Mouse (Mus musculus) urinary bladder, adult 2 months (tissue): ENCODE measurements around the gene Tnfrsf21. TPM values are rescaled to one million over a fixed set of nuclear protein-coding genes. Genes with fewer than 3 reads are reported as not detected.

ENCODE experiments used
- DNase-seq: peaks from one replicate; pipeline ENCODE4 v3.0.0; 2022; ENCODE audit warnings: low spot score
- polyA plus RNA-seq: library from polyadenylated mRNA; depleted of rRNA; stranded (reverse); fragments of >200 nt; gene quantifications from 2 replicates; pipeline ENCODE4 v1.2.3, GENCODE M21; 2012; rRNA removed

Tnfrsf21 gene
- polyA plus RNA-seq, 1 experiment, result 64.4 TPM

DNA sequence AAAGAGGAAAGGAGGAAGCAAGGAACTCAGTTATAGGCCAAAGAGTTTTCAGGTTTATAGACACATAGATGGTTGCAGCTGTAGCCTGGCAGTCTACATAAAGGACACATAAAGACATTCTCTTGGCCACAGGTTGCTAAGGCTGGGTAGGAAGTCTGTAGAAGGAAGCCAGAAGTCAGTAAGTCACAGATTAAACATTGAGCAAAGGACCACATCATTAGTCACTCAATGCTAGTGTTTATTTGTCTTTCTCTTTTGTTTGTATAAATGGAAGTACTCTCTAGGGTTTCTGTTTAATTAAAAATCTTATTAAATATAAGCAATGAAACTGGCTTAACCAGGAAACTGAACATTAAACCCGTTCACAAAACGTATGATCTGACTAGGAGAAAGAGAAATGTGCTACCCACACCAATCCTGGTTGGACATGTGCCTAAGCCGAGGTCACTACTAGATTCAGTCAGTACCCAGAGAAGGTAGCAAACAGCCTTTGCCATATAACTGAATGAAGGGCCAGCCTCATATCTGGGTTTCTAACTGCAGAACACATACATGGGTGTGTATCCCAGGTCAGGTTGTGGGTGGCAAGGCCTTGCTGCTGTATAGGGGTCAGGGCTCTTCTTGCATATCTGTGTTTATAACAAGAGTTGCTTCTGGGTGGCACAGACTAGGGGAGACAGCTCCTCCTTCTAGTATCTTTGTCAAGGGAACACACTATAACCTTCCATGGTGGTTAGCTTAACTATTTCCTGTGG lies 113.9 kb downstream of the Tnfrsf21 start:
- no peak for DNase-seq

- no peak for DNase-seq
Observed at GRCm38 (mm10) chr17:43130870-43131264, 114.5 kb downstream of the Tnfrsf21 start.

GRCm38 (mm10) chr17:43132477-43132876 lies 116.1 kb downstream of the Tnfrsf21 start:
- no peak for DNase-seq

DNA sequence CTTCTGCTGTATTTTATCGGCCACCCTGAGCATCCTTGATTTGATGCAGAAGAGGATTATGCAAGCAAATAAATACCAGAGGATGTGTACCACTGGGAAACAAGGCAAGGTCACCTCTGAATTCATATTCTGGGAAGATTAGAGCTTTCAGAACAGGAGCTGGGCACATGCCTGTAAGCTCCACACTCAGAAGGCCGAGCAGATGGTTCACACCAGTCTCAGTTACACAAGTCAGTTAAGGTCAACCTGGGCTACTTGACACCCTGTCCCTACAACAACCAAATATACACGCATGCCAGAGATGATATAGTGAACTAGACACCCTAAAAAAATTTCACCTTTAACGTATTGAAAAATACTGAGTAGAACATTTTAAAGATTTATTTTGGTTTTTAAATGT lies 116.8 kb downstream of the Tnfrsf21 start:
- DNase-seq, result no peak

- DNase-seq, result no peak
Observed at GRCm38 (mm10) chr17:43134991-43135390, 118.6 kb downstream of the Tnfrsf21 start.

DNA sequence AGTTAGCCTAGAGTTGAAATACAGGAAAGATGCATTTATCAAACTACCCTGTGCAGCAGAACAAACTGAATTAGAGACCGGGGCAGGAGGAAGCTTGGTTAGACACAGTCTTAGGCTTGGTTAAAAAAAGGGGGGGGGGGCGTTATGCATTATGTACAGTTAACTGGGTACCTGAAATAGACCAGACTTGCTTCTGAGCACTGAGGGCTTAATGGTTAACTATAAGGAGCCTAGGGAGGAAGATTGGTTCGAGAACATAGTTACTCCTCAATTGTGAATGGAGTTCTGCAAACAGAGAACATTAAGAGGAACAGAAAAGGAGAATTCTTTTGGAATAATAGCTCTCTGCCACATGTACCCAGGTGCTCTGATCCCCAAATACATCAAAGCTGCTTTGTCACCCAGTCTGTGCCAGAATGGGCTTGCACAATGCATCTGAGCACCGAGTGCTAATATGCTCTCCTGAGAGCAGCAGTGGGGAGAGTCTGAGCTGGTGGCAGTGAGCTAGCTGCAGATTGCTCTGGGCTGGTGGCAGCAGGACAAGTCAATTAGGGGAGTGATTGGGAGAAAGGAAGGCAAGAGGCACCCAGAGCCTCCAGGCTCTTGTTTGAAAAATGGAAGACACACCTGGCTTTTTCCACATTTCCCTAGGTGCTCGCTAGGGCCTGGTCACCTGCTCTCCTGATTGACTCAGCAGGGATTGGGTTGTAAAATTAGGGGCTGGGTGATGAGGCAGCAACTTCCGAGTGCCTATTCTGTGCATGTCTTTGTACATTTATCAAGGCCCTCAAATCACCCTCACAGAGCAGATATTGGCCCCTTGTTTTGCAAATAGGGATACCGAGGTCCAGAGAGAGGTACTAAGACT lies 119.3 kb downstream of the Tnfrsf21 start:
- DNase-seq, result no peak

- DNase-seq, result no peak
Observed at GRCm38 (mm10) chr17:43136720-43137119, 120.4 kb downstream of the Tnfrsf21 start.

- DNase-seq, result no peak
Observed at GRCm38 (mm10) chr17:43137838-43138237, 121.5 kb downstream of the Tnfrsf21 start.

DNA sequence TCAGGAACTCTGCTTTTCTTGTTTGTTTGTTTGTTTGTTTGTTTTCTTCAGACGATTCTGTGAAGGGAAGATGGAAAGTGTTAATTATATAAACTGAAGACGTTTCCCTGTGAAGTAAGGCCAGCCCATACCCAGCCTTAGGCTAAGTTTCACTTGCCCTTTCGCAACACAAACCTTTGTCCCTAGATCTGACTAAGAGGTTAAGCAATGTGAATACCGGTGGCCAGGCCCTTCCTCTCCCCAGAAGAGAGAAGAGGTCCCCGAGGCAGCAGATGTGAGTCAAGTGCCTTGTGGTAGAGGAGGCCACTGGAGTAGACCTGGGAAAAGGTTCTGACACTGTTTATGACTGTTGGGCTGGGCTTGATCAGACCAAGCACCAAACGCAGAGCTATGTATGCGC lies 122.0 kb downstream of the Tnfrsf21 start:
- no peak for DNase-seq

Other genes starting within 250 kb of the Tnfrsf21 start
- 47.0 and 52.4 TPM in 2 replicates for gene Cd2ap, start 139.9 kb upstream of the Tnfrsf21 start, polyA plus RNA-seq